ENCODE assay signal across 9 mouse cellular contexts in genomic region chr9:45421209-45421608, GRCm38 (mm10). TPM values are rescaled to one million over a fixed set of nuclear protein-coding genes. Genes with fewer than 3 reads are reported as not detected.
DNase-seq lines count a peak whose midpoint lies in the region; TF ChIP-seq lines count a peak whose summit lies in the region.
"Had no signal": no experiment of that assay in that cellular context is flagged by ENCODE, and none has a peak within 500 bp of the region (broad histone marks: within the 10 kb centered on the region; RNA-seq: fewer than 3 reads in every experiment).

No protein-coding gene starts in this region.

- H3K27ac ChIP-seq in bone marrow macrophage, adult 2 months (ENCODE audit: insufficient read depth, low read depth, low read length) = no peak overlapping the region
- H3K27ac ChIP-seq: forebrain, embryonic 12.5 days; macrophage had no signal

- peak; percentile 23 for DNase-seq in kidney, adult 18-20 months
- DNase-seq in kidney, postnatal 14 days = no peak
- DNase-seq in right cerebral cortex, postnatal 4 days = peak; percentile 58
- no peak for DNase-seq in right cerebral cortex, adult 2 months (ENCODE audit: low spot score in 2 of 2)
- DNase-seq in thymus, postnatal 4 days = peak; percentile 66
- DNase-seq in heart, postnatal 25 days (ENCODE audit: low spot score) = no peak

- H3K4me3 ChIP-seq in bone marrow macrophage, adult 2 months (ENCODE audit: insufficient read depth, low read length) = no peak overlapping the region
- H3K4me3 ChIP-seq: forebrain, embryonic 12.5 days had no signal

- intact Hi-C loops in heart, postnatal 25 days (cut with DNase I) = no loop called here

- H3K4me1 ChIP-seq in bone marrow macrophage, adult 2 months (ENCODE audit: control insufficient read depth, insufficient read depth, low read length) = no peaks in the 10 kb centered on the region
- H3K4me1 ChIP-seq: forebrain, embryonic 12.5 days had no signal

- TF ChIP-seq CTCF in bone marrow macrophage, adult 2 months (IDR thresholded peaks at IDR 0.05; ENCODE audit: low read depth, low read length) = peak; percentile 36; the same call in 1 of the 2 replicates

- TF ChIP-seq POLR2A in bone marrow macrophage, adult 2 months (IDR thresholded peaks at IDR 0.05; ENCODE audit: borderline replicate concordance, low read depth, low read length) = no peak

RNA-seq across cellular contexts. Expression of gene Dscaml1, which starts 5.2 kb away (rescaled TPM):
- not detected in 2 replicates for polyA plus RNA-seq in bone marrow macrophage, adult 2 months (2012; ENCODE audit: insufficient read depth, insufficient read length, missing spikeins)
- total RNA-seq in heart, postnatal 25 days (2021) = not detected

RNA-seq across cellular contexts. Expression of gene Fxyd2, which starts 21.7 kb away (rescaled TPM):
- 225 and 245 TPM in 2 replicates for polyA plus RNA-seq in bone marrow macrophage, adult 2 months (2012; ENCODE audit: insufficient read depth, insufficient read length, missing spikeins)
- total RNA-seq in heart, postnatal 25 days (2021) = 1 to 10 TPM; 1.5 to 2.7 TPM

RNA-seq across cellular contexts. Expression of gene Fxyd6, which starts 51.2 kb away (rescaled TPM):
- polyA plus RNA-seq in bone marrow macrophage, adult 2 months (2012; ENCODE audit: insufficient read depth, insufficient read length, missing spikeins) = not detected in 2 replicates
- total RNA-seq in heart, postnatal 25 days (2021) = 10 to 100 TPM; 16.2 to 17.2 TPM
- polyA plus RNA-seq: macrophage had no signal

Comparison
In these comparisons a context has a peak if more than half of its experiments do, and no peak if none do; other contexts are left out.
1. DNase-seq: peak in kidney, adult 18-20 months (single experiment), right cerebral cortex, postnatal 4 days (single experiment) and thymus, postnatal 4 days (single experiment); none in kidney, postnatal 14 days (single experiment), right cerebral cortex, adult 2 months (0 of 2) and heart, postnatal 25 days (single experiment).